Mouse (Mus musculus): ENCODE results near the gene Man1c1.

Gene Man1c1

GRCm38 (mm10) chr4:134624109-134624862 lies 79.8 kb downstream of the Man1c1 start:
- DNase-seq (ENCODE audit: low read depth, low spot score): no peak
- Histone ChIP-seq H3K27me3 (ENCODE audit: control insufficient read depth, insufficient read depth, low read length, poor library complexity, severe bottlenecking) (no peaks in the 10 kb centered on the region), H3K36me3 (ENCODE audit: control insufficient read depth, insufficient read depth, low read length, poor library complexity, severe bottlenecking) (no peaks in the 10 kb centered on the region)

GRCm38 (mm10) chr4:134621695-134622094 lies 82.4 kb downstream of the Man1c1 start:
- no peaks in the 10 kb centered on the region for H3K36me3 ChIP-seq (ENCODE audit: control insufficient read depth, insufficient read depth, low read length, poor library complexity, severe bottlenecking)
- no peak for DNase-seq (ENCODE audit: low read depth, low spot score)
- H3K27me3 ChIP-seq (ENCODE audit: control insufficient read depth, insufficient read depth, low read length, poor library complexity, severe bottlenecking): no peaks in the 10 kb centered on the region

- no peak for DNase-seq (ENCODE audit: low read depth, low spot score)
- Histone ChIP-seq H3K36me3 (ENCODE audit: control insufficient read depth, insufficient read depth, low read length, poor library complexity, severe bottlenecking) (no peaks in the 10 kb centered on the region), H3K27me3 (ENCODE audit: control insufficient read depth, insufficient read depth, low read length, poor library complexity, severe bottlenecking) (no peaks in the 10 kb centered on the region)
Observed at GRCm38 (mm10) chr4:134620246-134620645, 83.8 kb downstream of the Man1c1 start.

GRCm38 (mm10) chr4:134619489-134619870 lies 84.6 kb downstream of the Man1c1 start:
- Histone ChIP-seq H3K27me3 (ENCODE audit: control insufficient read depth, insufficient read depth, low read length, poor library complexity, severe bottlenecking) (no peaks in the 10 kb centered on the region), H3K36me3 (ENCODE audit: control insufficient read depth, insufficient read depth, low read length, poor library complexity, severe bottlenecking) (no peaks in the 10 kb centered on the region)
- no peak for DNase-seq (ENCODE audit: low read depth, low spot score)

- peak; percentile 85 for DNase-seq (ENCODE audit: low read depth, low spot score)
- no peaks in the 10 kb centered on the region for H3K27me3 ChIP-seq (ENCODE audit: control insufficient read depth, insufficient read depth, low read length, poor library complexity, severe bottlenecking)
- H3K36me3 ChIP-seq (ENCODE audit: control insufficient read depth, insufficient read depth, low read length, poor library complexity, severe bottlenecking): no peaks in the 10 kb centered on the region
Observed at GRCm38 (mm10) chr4:134618810-134619488, 85.1 kb downstream of the Man1c1 start.

- Histone ChIP-seq H3K27me3 (ENCODE audit: control insufficient read depth, insufficient read depth, low read length, poor library complexity, severe bottlenecking) (no peaks in the 10 kb centered on the region), H3K36me3 (ENCODE audit: control insufficient read depth, insufficient read depth, low read length, poor library complexity, severe bottlenecking) (no peaks in the 10 kb centered on the region)
- no peak for DNase-seq (ENCODE audit: low read depth, low spot score)
Observed at GRCm38 (mm10) chr4:134617779-134618178, 86.3 kb downstream of the Man1c1 start.

- no peaks in the 10 kb centered on the region for H3K36me3 ChIP-seq (ENCODE audit: control insufficient read depth, insufficient read depth, low read length, poor library complexity, severe bottlenecking)
- H3K27me3 ChIP-seq (ENCODE audit: control insufficient read depth, insufficient read depth, low read length, poor library complexity, severe bottlenecking): no peaks in the 10 kb centered on the region
- no peak for DNase-seq (ENCODE audit: low read depth, low spot score)
Observed at GRCm38 (mm10) chr4:134615929-134616625, 88.0 kb downstream of the Man1c1 start.

- no peak for DNase-seq (ENCODE audit: low read depth, low spot score)
- no peaks in the 10 kb centered on the region for H3K36me3 ChIP-seq (ENCODE audit: control insufficient read depth, insufficient read depth, low read length, poor library complexity, severe bottlenecking)
- no peaks in the 10 kb centered on the region for H3K27me3 ChIP-seq (ENCODE audit: control insufficient read depth, insufficient read depth, low read length, poor library complexity, severe bottlenecking)
Observed at GRCm38 (mm10) chr4:134612070-134612667, 91.9 kb downstream of the Man1c1 start.

GRCm38 (mm10) chr4:134610616-134611015 lies 93.5 kb downstream of the Man1c1 start:
- DNase-seq (ENCODE audit: low read depth, low spot score): no peak
- Histone ChIP-seq H3K27me3 (ENCODE audit: control insufficient read depth, insufficient read depth, low read length, poor library complexity, severe bottlenecking) (no peaks in the 10 kb centered on the region), H3K36me3 (ENCODE audit: control insufficient read depth, insufficient read depth, low read length, poor library complexity, severe bottlenecking) (no peaks in the 10 kb centered on the region)

GRCm38 (mm10) chr4:134607679-134608078 lies 96.4 kb downstream of the Man1c1 start:
- Histone ChIP-seq H3K27me3 (ENCODE audit: control insufficient read depth, insufficient read depth, low read length, poor library complexity, severe bottlenecking) (no peaks in the 10 kb centered on the region), H3K36me3 (ENCODE audit: control insufficient read depth, insufficient read depth, low read length, poor library complexity, severe bottlenecking) (no peaks in the 10 kb centered on the region)
- DNase-seq (ENCODE audit: low read depth, low spot score): no peak

GRCm38 (mm10) chr4:134606054-134606453 lies 98.0 kb downstream of the Man1c1 start:
- Histone ChIP-seq H3K36me3 (ENCODE audit: control insufficient read depth, insufficient read depth, low read length, poor library complexity, severe bottlenecking) (no peaks in the 10 kb centered on the region), H3K27me3 (ENCODE audit: control insufficient read depth, insufficient read depth, low read length, poor library complexity, severe bottlenecking) (no peaks in the 10 kb centered on the region)
- no peak for DNase-seq (ENCODE audit: low read depth, low spot score)

GRCm38 (mm10) chr4:134604472-134604871 lies 99.6 kb downstream of the Man1c1 start:
- H3K36me3 ChIP-seq (ENCODE audit: control insufficient read depth, insufficient read depth, low read length, poor library complexity, severe bottlenecking): no peaks in the 10 kb centered on the region
- DNase-seq (ENCODE audit: low read depth, low spot score): no peak
- no peaks in the 10 kb centered on the region for H3K27me3 ChIP-seq (ENCODE audit: control insufficient read depth, insufficient read depth, low read length, poor library complexity, severe bottlenecking)

- DNase-seq (ENCODE audit: low read depth, low spot score): no peak
- Histone ChIP-seq H3K27me3 (ENCODE audit: control insufficient read depth, insufficient read depth, low read length, poor library complexity, severe bottlenecking) (no peaks in the 10 kb centered on the region), H3K36me3 (ENCODE audit: control insufficient read depth, insufficient read depth, low read length, poor library complexity, severe bottlenecking) (no peaks in the 10 kb centered on the region)
Observed at GRCm38 (mm10) chr4:134603553-134603952, 100.5 kb downstream of the Man1c1 start.

GRCm38 (mm10) chr4:134602610-134603009 lies 101.5 kb downstream of the Man1c1 start:
- Histone ChIP-seq H3K36me3 (ENCODE audit: control insufficient read depth, insufficient read depth, low read length, poor library complexity, severe bottlenecking) (no peaks in the 10 kb centered on the region), H3K27me3 (ENCODE audit: control insufficient read depth, insufficient read depth, low read length, poor library complexity, severe bottlenecking) (no peaks in the 10 kb centered on the region)
- no peak for DNase-seq (ENCODE audit: low read depth, low spot score)

GRCm38 (mm10) chr4:134601981-134602380 lies 102.1 kb downstream of the Man1c1 start:
- Histone ChIP-seq H3K36me3 (ENCODE audit: control insufficient read depth, insufficient read depth, low read length, poor library complexity, severe bottlenecking) (no peaks in the 10 kb centered on the region), H3K27me3 (ENCODE audit: control insufficient read depth, insufficient read depth, low read length, poor library complexity, severe bottlenecking) (no peaks in the 10 kb centered on the region)
- DNase-seq (ENCODE audit: low read depth, low spot score): no peak
